Mouse (Mus musculus) lung, adult 2 months (tissue): ENCODE data around the gene Slc26a10. TPM values are rescaled to one million over a fixed set of nuclear protein-coding genes. Genes with fewer than 3 reads are reported as not detected.
A peak's percentile ranks its signal among the peaks of the same experiment; 100 is the strongest.

ENCODE experiments used
- DNase-seq: peaks from one replicate; pipeline ENCODE4 v3.0.0; 2022
- H3K4me1 ChIP-seq: fragments of 200-500 bp; 2 replicates; pipeline ENCODE4 v1.6.1; 2011; ENCODE audit warnings: low read length; ENCODE audit not compliant: control insufficient read depth, insufficient read depth
- H3K4me3 ChIP-seq: fragments of 200-500 bp; replicated peaks from 2 replicates; pipeline ENCODE3; 2011; ENCODE audit warnings: low read depth, mild to moderate bottlenecking, control low read depth, low read length; ENCODE audit errors: extremely low read depth
- CTCF ChIP-seq: fragments of 200-500 bp; IDR thresholded peaks from 2 replicates; pipeline ENCODE4 v1.5.1; 2011; ENCODE audit warnings: mild to moderate bottlenecking, low read length, control low read depth; ENCODE audit not compliant: insufficient read depth
- POLR2A ChIP-seq: fragments of 200-500 bp; IDR thresholded peaks from 2 replicates; pipeline ENCODE4 v1.6.1; 2011; ENCODE audit warnings: low read depth, mild to moderate bottlenecking, control low read depth, low read length, borderline replicate concordance; ENCODE audit errors: extremely low read depth
- WGBS: fragments of 180-500 bp; shearing (Covaris S2); methylation state at CpG from one replicate; pipeline ENCODE4 v1.1.7; 2018; 5-methylcytosine and 5-hydroxymethylcytosine counted together
- polyA plus RNA-seq: library from polyadenylated mRNA; depleted of rRNA; stranded (reverse); fragments of >200 nt; gene quantifications from 2 replicates; pipeline ENCODE4 v1.2.3, GENCODE M21; 2012

The Slc26a10 gene
- polyA plus RNA-seq, 1 experiment: 7.4 TPM

DNA sequence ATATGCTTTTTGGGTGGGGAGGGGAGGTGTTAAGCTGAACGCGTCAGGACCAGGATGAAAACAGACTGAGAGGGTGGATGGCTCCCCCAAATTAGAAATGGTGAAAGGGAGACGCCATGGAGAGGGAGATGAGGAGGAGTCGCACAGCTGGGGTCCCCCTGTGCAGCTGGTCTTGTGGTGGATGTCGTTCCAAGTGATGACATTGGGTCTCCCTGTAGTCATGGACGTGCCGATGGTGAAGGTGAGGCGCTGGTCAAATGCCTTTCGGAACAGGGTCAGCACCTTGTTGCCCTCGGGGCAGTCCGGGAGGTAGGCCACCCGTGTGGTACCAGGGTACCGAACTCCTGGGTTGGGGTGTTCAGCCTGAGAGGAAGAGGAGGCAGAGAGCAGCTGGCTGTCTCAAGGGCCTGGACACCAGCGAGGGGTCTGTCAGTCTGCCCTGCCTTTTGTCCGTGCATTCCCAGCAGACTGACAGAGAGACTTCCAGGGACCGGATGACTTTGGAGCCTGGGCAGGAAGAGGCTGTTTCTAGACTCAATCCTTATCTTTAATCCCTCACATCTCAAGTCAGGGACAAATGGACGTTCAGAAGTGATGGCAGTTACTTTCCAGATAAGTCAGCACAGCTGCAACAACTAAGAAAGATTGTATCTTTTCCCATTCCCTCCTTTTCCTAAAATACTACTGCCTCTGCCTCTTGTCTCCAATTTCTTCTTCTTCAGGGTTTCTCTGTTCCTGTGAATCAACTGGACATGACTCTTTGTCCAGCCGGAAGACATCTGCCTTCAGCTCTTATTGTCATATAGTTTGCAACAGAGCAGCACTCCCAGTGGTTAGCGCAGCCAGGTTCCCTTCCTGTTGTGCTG lies 11.0 kb upstream of the Slc26a10 start:
- no peak for DNase-seq
- H3K4me3 ChIP-seq: no peak overlapping the region
- 73% methylated on average over 19 of the region's 19 CpGs for WGBS
- TF ChIP-seq CTCF (no peak), POLR2A (no peak)
- peaks cover 3% of the 10 kb centered on the region for H3K4me1 ChIP-seq

- Histone ChIP-seq H3K4me1 (peaks cover 3% of the 10 kb centered on the region), H3K4me3 (no peak overlapping the region)
- TF ChIP-seq CTCF: no peak
- TF ChIP-seq POLR2A: no peak
- WGBS: 65% methylated on average over 14 of the region's 14 CpGs
- DNase-seq: no peak
Observed at GRCm38 (mm10) chr10:127190398-127191190, 10.1 kb upstream of the Slc26a10 start.

DNA sequence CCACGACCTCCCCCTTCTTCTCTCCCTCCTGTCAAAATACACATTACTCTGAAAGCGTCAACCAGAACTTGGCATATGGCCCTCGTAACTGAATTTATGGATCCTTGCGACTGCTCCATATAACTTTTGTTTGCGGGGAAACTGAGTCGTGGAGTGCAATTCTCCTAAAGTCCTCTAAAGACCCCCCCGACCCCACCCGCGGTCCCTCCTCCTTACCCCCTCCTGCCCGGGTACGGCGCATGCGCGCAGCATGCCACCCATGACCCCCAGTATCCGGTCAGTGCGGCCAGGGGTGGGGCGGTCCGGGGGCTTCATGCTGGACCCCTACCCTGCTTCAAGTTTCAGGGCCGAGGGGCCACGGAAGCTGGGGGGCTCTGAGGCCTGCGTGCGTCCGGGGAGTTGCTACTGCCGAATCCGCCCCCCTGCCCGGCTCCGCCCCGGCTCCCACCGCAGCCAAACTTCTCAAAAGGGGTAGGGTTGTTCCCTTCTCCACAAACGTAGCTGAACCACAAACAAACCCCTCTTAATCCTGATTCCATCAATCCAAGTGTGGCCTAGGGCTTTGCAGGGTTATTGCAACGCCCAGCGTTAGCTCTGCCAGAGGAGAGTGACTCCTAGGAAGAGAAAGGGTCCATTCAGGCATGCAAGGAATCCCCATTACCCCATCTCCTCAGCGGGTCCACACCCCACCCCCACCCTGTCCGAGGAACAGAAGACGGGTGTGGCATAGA lies 9.4 kb upstream of the Slc26a10 start, which contains the start of gene Arhgef25:
Gene Arhgef25, minus strand, starts transcription at position 433 of the 731 bp plus-strand sequence.
- TF ChIP-seq CTCF (no peak), POLR2A (0 out of 2 replicates have a peak, but pooled peaks have one; percentile 7)
- H3K4me1 ChIP-seq: peaks cover 2% of the 10 kb centered on the region
- peak; percentile 49 for DNase-seq
- 12% methylated on average over 35 of the region's 35 CpGs for WGBS
- H3K4me3 ChIP-seq: peak within 1 kb of the TSS; percentile 54

DNA sequence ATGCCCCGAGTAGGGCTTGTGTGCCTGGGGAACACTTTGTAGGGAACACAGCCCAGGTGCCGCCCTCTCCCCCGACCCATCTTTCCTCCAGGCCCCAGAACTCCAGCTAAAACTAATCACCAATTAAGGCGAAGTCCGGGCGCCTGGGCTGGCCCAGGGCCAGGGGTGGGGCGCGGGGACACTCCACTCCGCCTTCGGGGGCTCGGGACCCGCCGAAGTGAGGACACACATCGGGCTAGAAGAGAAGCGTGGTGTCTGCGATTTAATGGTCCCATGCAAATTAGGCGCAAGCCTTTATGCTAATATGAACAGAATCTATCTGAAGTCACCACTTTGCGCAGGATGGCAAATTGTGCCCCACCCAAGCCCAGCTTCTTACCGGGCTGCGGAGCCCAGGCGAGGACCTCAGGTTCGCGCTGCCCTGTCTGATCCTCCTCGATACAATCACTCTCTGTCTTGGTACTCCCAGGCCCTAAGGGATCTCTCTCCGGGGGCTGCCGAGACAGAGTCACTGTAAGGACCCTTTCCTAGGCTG lies 8.7 kb upstream of the Slc26a10 start:
- DNase-seq: peak; percentile 46
- WGBS: 2% methylated on average over 26 of the region's 26 CpGs
- TF ChIP-seq CTCF (no peak), POLR2A (0 out of 2 replicates have a peak, but pooled peaks have one; percentile 11)
- peak overlapping the region; percentile 54 for H3K4me3 ChIP-seq
- H3K4me1 ChIP-seq: no peaks in the 10 kb centered on the region

DNA sequence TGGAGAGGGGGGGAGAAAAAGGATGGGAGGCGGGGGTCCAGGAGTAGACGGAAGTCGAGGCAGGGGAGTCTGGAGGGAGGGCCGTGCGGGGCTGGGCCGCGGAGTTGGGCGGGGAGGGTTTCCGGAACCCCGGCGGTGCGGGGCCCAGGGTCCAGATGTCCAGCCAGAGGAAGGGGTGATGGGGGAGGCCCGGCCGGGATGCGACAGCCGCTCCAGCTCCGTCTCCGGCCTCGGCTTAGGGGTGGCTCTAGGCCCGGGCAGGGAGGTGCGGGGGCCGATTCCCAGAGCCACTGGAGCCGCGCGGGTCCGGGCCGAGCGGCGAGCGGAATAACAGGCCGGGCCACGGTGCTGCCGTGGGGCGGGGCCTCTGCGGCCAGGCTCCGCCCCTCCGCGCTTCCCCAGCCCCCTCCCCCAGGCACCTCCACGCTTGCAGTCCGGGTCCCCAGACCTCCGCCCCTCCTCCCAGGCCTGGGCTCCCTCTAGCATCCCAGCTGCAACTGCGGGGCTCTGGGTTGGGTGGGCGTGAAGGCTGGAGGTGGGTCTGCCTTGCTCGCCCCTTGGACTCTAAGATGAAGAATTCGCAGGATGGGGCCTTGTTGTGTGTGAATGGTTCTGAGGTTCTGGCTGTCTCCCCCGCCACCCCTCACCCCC lies 8.1 kb upstream of the Slc26a10 start:
- peak overlapping the region; percentile 63 for H3K4me3 ChIP-seq
- under 1% methylated on average over 45 of the region's 46 CpGs for WGBS
- H3K4me1 ChIP-seq: no peaks in the 10 kb centered on the region
- peak; percentile 31; the same call in 1 of the 2 replicates for TF ChIP-seq POLR2A
- TF ChIP-seq CTCF: no peak
- peak; percentile 51 for DNase-seq

DNA sequence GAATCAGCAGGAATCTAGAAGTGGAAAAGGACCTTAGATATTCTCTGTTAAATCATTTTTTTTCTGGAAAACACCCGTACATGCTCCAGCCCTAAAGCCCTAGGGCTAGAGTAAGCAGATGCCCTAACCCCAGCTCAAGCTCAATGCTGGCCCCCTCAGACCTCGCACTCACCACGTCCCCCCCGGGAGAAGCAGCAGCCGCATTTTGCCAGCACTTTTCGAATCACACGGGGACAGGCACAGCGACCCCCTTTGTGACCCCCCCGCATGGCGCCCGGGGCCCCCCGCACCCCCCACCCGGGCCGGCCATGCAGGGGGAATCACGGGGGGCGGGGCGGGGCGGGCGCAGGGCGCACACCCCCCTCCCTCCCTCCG lies 7.6 kb upstream of the Slc26a10 start:
- DNase-seq: no peak
- no peaks in the 10 kb centered on the region for H3K4me1 ChIP-seq
- TF ChIP-seq CTCF: no peak
- no peak for TF ChIP-seq POLR2A
- no peak overlapping the region for H3K4me3 ChIP-seq
- 3% methylated on average over 16 of the region's 21 CpGs for WGBS

GRCm38 (mm10) chr10:127187371-127188078 lies 7.1 kb upstream of the Slc26a10 start:
- WGBS: 64% methylated on average over 10 of the region's 10 CpGs
- Histone ChIP-seq H3K4me3 (no peak overlapping the region), H3K4me1 (no peaks in the 10 kb centered on the region)
- no peak for DNase-seq
- TF ChIP-seq CTCF (no peak), POLR2A (no peak)

DNA sequence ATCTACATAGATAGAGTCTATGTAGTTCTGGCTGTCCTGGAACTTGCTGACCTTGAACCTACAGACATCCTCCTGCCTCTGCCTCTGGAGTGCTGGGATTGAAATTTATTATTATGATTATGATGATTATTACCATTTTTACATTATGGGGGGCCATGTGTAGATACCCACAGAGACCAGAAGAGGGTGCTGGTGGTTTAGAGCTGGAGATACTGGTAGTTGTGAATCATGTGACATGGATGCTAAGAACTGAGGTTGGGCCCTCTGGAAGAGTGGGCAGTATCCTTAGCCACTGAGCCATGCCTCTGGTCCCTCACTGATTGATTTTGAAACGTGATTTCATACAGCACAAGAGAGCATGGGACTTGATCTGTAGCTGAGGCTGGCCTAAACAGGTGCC lies 6.0 kb upstream of the Slc26a10 start:
- TF ChIP-seq CTCF (0 out of 2 replicates have a peak, but pooled peaks have one; percentile 5), POLR2A (no peak)
- Histone ChIP-seq H3K4me1 (no peaks in the 10 kb centered on the region), H3K4me3 (no peak overlapping the region)
- DNase-seq: no peak
- 75% methylated on average over 1 of the region's 1 CpGs for WGBS

DNA sequence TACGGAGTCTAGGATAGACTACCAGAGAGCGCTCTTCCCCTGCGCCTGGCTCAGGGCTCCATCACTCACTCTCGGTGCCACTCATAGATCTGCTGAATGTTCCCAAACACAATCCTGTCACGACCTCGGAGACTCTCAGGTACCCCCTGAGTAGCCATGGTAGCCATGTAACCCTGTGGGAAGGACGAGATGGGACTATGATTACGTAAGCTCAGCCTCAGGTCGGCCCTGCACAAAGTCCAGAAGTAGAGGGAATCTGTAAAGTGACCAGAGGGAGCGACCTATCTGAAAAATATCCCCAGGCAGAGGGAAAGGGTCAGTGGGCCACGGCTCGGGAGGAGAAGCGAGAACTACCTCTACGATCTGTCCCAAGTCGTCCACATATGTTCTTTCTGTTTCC lies 5.1 kb upstream of the Slc26a10 start:
- WGBS: 87% methylated on average over 15 of the region's 15 CpGs

More for the DNA sequence above, 5.1 kb upstream of the Slc26a10 start:
- TF ChIP-seq CTCF (no peak), POLR2A (no peak)
- DNase-seq: no peak
- Histone ChIP-seq H3K4me3 (no peak overlapping the region), H3K4me1 (no peaks in the 10 kb centered on the region)
